Mouse (Mus musculus) adrenal gland, adult 8-10 months (tissue): ENCODE measurements around the gene Abca12. TPM values are rescaled to one million over a fixed set of nuclear protein-coding genes. Genes with fewer than 3 reads are reported as not detected.
A peak's percentile ranks its signal among the peaks of the same experiment; 100 is the strongest.

Source experiments
- DNase-seq: peaks from one replicate; pipeline ENCODE4 v3.0.0; 2022
- total RNA-seq, 4 experiments: library from RNA; stranded (reverse); gene quantifications; 2 replicates each; pipeline ENCODE4 v1.2.4; 2022

Gene Abca12
- total RNA-seq = not detected

GRCm38 (mm10) chr1:71414810-71415209 is at the start of gene Abca12:
Gene Abca12, minus strand, starts transcription at chr1:71414910.
- DNase-seq = no peak

- DNase-seq = peak; percentile 1
Observed at GRCm38 (mm10) chr1:71457961-71458360, 43.3 kb upstream of the Abca12 start.

GRCm38 (mm10) chr1:71447424-71447823 is 32.7 kb upstream of the Abca12 start:
- no peak for DNase-seq

DNA sequence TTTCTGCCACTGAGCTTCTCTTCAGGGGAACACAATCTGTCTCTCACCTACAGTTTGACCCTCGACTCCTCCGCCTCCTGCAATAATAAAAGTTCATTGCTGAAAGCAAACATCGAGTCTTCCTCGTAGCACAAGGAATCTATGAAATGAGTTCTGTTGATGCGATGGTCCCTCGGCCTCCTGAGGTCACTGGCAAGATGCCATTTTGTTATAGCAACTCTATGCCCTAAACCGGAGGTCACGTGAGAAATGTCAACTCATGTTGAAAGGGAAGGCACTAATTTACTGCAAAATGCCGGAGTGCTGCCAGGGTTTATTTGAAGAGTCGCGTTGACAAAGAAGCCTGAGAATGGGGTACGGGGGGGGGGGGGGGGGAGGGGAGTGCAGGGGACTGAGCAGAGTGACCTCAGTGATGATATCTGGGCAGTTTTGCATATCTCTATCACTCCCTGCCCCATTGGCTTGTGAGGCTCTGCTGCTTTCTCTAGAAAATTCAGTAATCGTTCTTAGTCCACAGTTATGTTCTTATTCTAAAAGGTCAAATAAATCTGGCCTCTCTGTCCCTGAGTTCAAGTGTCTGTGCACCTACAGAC is 7.1 kb upstream of the Abca12 start:
- no peak for DNase-seq

DNA sequence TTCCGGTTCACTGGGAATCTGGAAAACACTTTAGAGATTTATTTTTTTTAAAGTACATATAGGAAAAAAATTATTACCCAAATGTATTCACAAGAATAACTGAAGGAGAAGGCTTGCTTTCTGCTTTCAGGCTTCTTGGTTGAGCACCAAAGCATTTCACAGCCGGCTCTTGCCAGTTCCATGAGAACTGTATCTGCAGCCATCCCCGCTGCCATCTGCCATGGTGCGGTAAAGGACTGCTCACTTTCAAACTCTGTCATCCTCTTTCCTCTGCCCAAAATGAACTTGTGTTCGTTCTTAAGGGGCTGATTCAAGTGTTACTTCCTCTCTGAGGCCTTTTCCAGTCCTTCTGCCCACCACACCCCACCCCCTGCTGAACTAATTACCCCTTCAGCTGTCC is 3.8 kb upstream of the Abca12 start:
- no peak for DNase-seq

- DNase-seq = no peak
Observed at GRCm38 (mm10) chr1:71417951-71418350, 3.2 kb upstream of the Abca12 start.

DNA sequence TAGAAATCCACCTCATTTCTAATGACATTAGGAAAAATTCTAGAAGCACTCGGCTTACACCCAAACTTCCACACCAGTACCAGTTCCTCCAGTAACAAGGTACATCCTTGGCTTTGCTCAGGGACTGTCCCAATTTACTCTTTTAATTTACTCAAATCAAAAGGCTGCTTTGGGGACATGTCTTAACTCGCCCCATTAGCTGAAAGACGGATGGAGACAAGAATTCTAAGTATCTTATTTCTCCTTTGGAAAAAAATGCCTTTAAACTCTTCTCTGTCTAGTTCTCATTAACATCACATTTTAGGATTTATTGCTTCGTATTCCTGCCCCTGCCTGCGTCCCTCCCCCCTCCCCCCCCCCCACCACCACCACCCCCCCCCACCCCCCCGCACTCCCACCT is 626 bp downstream of the Abca12 start:
- no peak for DNase-seq

- DNase-seq = no peak
Observed at GRCm38 (mm10) chr1:71413114-71413513, 1.6 kb downstream of the Abca12 start.

- DNase-seq = no peak
Observed at GRCm38 (mm10) chr1:71407711-71408110, 7.0 kb downstream of the Abca12 start.

GRCm38 (mm10) chr1:71397635-71398034 is 17.1 kb downstream of the Abca12 start:
- DNase-seq = no peak

- DNase-seq = no peak
Observed at GRCm38 (mm10) chr1:71396105-71396504, 18.6 kb downstream of the Abca12 start.

- no peak for DNase-seq
Observed at GRCm38 (mm10) chr1:71394177-71394576, 20.5 kb downstream of the Abca12 start.

GRCm38 (mm10) chr1:71393489-71393888 is 21.2 kb downstream of the Abca12 start:
- DNase-seq = no peak

DNA sequence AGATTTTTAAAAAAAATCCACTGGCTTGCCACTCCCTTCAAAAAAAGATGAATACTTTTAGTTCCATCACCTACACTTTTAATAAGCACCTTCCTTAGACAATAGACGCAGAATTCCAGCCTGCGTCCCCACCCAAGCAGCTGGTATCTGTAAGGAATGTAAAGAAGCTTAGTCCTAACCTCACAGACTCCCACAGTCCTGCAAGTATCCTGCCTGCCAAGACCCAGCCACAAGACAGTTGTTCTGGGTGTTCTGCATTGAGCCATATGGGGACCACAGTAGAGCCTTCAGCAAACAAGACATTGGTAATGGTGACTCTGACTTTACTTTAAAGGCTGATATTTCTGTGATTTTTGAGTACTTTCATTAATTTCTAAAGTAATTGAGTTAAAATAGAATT is 22.2 kb downstream of the Abca12 start:
- DNase-seq = no peak

DNA sequence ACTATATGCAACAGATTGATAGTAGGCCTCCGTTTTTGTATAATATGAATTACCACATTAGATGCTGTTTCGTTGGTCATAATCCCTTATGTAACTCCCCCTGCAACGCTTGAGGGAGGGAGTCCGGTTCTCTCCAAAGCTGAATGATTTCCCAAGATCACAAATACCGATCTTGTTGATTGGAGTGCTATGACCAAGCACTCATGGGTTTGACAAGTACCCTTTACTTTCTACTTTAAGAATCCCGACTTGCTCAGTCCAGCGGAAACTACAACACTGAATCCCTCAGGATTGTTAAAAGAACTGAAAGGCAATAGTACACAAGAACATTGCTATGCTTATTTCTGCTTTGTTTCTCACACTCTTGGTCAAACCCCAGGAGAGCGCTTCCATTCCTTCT is 28.1 kb downstream of the Abca12 start:
- DNase-seq = no peak

- no peak for DNase-seq
Observed at GRCm38 (mm10) chr1:71384098-71384497, 30.6 kb downstream of the Abca12 start.

- no peak for DNase-seq
Observed at GRCm38 (mm10) chr1:71373090-71373489, 41.6 kb downstream of the Abca12 start.

DNA sequence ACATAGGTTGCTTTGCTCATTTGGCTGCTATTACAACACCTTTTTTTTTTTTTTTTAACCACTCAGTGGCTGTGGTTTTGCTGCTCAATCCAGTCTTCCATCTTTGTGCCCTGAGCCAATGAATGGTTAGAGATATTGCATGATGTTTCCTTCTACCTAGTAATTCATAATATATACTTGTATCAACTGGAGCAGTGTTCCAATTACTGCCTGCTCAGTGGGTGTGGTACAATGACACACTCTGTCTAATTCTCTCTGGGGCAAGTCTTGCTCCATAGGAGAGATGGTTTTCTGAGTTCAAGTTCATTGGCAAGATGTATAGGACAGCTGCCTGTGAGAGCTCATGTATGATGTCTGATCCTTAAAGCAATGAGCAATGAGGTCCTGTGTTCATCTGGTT is 44.4 kb downstream of the Abca12 start:
- DNase-seq = no peak

DNA sequence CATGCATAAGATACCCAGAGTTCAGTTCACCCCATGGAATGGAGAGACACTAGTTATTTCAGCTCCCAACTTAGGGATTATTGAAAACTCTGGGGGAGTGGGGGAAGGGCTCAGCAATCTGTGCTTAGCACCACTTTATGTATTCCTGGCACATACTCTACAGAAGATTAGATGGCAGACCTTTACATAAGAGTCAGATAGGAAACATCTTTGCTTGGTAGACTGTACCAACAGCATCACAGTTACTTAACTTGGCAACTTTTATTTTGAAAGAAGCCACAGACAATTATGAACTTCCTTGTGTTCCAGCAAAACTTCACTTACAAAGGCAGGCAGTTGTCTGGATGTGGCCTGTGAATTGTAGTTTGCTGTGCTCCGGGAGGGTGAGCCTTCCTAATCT is 46.9 kb downstream of the Abca12 start:
- DNase-seq = no peak

DNA sequence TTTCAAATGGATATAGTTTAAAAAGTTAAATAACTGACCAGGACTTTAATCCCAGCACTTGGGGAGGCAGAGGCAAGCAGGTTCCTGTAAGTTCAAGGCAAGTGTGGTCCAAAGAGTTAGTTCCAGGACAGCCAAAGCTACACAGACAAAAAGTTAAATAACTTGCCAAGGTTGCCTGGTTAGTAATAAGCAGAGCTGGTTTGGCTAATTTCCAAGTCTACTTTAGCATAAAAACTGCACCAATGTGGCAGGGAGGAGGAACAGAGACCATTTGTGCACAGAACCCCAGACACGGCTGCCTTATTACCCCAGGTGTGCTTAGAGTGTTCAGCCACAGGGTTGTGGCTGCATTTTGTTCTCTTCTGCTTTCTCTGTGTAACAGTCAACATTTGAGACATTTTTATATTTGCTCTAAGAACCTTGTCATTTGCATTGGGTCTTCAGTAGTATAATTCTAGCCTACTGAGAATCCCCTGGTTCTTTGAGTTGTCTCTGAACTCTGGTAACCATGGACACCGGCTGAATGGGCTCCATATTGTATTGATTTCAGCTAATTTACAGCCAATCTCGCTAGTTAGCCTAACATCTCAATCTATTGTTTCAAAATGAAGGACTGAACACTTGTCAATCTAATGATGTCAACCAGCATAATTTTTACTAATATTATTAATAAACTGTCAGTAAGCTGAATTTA is 71.7 kb downstream of the Abca12 start:
- DNase-seq = no peak

DNA sequence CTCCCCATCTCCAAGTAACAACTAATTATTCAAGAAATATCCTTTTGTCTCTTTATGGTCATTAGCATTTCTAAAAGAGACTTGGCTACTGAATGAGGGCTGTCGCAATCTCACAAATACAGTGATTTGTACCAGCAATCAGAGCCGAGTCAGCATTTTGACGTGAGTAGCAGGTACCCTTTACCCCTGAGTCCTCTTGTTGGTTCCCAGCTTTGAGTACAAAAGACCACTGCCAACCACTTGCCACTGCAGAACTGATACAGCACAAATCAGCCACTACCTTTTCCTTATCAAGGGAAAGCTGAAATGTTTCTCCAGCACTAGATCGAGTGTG is 72.5 kb downstream of the Abca12 start:
- DNase-seq = no peak

DNA sequence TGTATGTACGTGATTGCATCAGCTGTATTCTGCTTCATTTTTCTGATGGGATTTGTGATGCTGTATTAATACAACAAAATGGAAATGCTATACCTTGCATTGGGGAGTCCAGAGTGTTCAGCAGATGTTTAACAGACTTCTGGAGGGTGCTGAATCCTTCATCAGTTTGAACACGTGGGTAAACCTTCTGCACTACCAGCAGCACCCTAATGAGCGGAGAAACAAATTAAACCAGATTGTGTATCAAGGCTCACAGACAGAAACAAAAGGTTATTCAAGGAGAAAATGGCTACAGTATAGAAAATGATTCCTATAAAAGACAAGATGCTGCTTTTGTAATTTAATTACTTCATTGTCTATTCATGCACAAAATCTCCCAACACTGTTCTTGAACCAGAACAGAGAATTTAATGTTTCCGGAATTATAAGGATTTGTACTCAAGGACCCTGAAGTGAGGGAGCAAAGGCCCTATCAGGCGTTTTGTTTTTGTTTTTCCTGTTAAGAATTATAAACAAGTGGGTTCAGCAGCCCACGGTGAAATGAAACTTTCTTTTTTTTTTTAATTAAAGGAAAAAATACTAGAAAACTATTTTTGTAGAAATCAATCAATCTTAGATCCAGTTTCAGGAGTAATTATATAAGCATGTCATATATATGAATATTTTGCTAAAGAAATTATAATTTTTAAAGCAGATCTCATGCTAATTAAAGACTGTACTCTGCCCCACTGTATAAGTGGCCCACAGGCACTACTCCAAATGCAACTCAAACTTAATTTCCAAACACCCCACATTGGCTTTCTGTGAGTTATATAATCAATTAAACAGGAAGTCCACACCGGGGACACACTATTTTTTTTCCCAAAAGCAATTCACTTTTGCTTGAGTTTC is 73.1 kb downstream of the Abca12 start:
- no peak for DNase-seq

DNA sequence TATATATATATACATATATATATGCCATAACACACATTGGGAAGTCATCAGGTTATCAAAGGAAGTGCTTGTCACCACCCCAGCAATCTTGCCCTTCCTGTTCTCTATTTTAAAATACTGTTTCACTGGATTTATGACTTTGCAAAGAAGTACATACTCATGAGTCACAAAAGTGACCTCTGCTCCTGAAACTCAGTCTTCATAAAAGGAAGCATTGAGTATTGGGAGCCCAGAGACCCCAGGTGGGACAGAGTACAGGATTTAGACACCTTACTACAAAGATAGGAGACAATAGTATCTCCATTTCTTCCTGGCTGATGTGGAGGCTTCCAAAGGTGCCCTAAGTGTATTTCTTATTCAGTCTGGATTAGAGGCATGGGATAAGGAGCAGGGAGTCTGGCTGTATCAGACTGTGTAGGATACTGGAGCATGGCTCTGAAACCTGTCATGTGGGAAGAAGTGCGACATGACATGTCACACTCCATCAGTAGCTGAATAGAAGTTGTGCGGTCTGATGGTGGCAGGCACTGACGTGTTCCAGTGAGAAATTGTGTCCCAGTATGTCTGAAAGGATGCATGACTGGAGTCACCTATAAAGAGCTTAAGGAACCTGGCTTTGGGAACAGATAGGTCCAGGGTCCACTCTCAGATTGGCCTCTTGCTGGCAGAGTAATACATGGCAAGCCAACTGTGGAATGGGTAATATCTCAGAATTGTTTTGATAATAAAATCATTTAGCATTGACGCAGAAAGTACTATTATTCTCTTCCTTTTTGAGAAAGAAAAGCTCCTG is 76.0 kb downstream of the Abca12 start:
- no peak for DNase-seq
